Mouse (Mus musculus) neural tube, embryonic 11.5 days (tissue): ENCODE results near the gene Mis18a. TPM values are rescaled to one million over a fixed set of nuclear protein-coding genes. Genes with fewer than 3 reads are reported as not detected.

Experiments used
- ATAC-seq: fragments of 200-750 bp; cut with Nextera tagmentation; 2 replicates; pipeline ENCODE4 v1.8.0; 2017; ENCODE audit warnings: moderate number of reproducible peaks, mild to moderate bottlenecking, moderate TSS enrichment, moderate library complexity; ENCODE audit not compliant: insufficient read depth, low FRiP score, low TSS enrichment
- DNase-seq: peaks from one replicate; pipeline ENCODE4 v3.0.0-alpha.2; 2015; ENCODE audit warnings: low spot score
- H3K27ac ChIP-seq: fragments of 300-500 bp; sonication (generic); 2 replicates; pipeline ENCODE4 v1.5.1; 2014; ENCODE audit warnings: low read depth, mild to moderate bottlenecking, low read length
- H3K27me3 ChIP-seq: fragments of 300-500 bp; sonication (generic); 2 replicates; pipeline ENCODE4 v1.6.1; 2014; ENCODE audit warnings: mild to moderate bottlenecking, low read length, mixed read lengths; ENCODE audit not compliant: control insufficient read depth, insufficient read depth
- H3K36me3 ChIP-seq: fragments of 300-500 bp; sonication (generic); 2 replicates; pipeline ENCODE4 v1.6.1; 2014; ENCODE audit warnings: mild to moderate bottlenecking, low read length, moderate library complexity, mixed read lengths; ENCODE audit not compliant: control insufficient read depth, insufficient read depth
- H3K4me1 ChIP-seq: fragments of 300-500 bp; sonication (generic); 2 replicates; pipeline ENCODE4 v1.6.1; 2014; ENCODE audit warnings: low read length, mixed read lengths; ENCODE audit not compliant: control insufficient read depth, insufficient read depth
- H3K4me2 ChIP-seq: fragments of 300-500 bp; sonication (generic); 2 replicates; pipeline ENCODE4 v1.6.1; 2014; ENCODE audit warnings: low read depth, mild to moderate bottlenecking, moderate library complexity
- H3K4me3 ChIP-seq: fragments of 300-500 bp; sonication (generic); 2 replicates; pipeline ENCODE4 v1.5.1; 2014; ENCODE audit warnings: low read depth, low read length
- H3K9ac ChIP-seq: fragments of 300-500 bp; sonication (generic); 2 replicates; pipeline ENCODE4 v1.6.1; 2014; ENCODE audit warnings: mild to moderate bottlenecking, low read length
- H3K9me3 ChIP-seq: fragments of 300-500 bp; sonication (generic); 2 replicates; pipeline ENCODE4 v1.6.1; 2016; ENCODE audit warnings: low read length; ENCODE audit not compliant: control insufficient read depth
- WGBS: fragments of 180-500 bp; shearing (Covaris S2); extraction: QIAGEN DNeasy Blood & Tissue Kit; methylation state at CpG from one replicate; pipeline ENCODE4 v1.1.7; 2014; 5-methylcytosine and 5-hydroxymethylcytosine counted together
- polyA plus RNA-seq: library from polyadenylated mRNA; unstranded; fragments of >200 nt; fragmentation: Nextera tagmentation; extraction: Ambion mirVana; gene quantifications from 2 replicates; pipeline ENCODE4 v1.2.1, GENCODE M21; 2014

The Mis18a gene
- polyA plus RNA-seq: 63.6 TPM in 2 replicates

DNA sequence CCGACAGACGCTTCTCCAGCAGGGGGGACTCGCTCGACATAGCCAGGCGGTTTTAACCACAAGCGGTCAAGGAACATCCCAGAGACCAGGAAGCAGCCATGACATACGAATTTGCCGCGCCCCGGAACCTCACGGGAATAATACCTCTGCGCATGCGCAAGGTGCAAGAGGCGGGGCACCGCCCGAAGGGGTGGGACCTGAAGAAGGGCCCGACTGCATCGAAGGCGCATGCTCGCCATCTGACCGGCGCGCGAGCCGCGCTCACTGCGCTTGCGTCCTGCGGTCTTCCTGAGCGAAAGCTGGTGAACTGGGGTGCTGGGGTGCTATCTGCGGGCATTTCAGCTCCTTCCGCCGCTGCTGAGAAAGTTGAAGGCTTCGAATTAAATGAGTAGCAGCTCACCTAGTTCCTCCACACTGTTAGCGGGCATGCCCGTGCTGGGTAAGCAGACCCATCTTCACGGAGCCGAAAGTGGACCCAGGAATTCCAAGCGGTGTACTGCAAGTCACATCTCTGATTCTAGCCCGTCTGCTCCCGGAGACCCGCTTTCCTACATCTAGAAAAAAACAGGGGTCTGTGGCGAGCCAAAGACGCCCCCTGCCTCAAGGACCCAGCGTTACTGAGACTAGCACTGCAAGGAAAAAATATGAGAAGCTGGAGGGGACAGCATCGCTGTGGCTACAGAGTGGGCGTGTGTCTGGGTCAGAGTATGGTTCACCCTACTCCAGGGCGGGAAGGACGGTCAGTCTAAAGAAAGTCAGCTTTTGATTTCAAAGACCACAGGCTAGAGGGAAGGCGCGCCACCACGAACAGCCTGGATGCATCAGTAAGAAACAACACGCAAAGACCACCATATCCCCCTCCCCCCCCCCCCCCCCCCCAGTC, at the start of gene Mis18a:
Mis18a (minus strand) TSS at position 172 of the 883 bp plus-strand sequence.
- H3K27ac ChIP-seq: peak within 1 kb of the TSS; percentile 51; the same call in 1 of the 2 replicates
- peak within 1 kb of the TSS; percentile 79 for H3K9ac ChIP-seq
- peak within 1 kb of the TSS; percentile 77 for H3K4me3 ChIP-seq
- H3K4me2 ChIP-seq: peak within 1 kb of the TSS; percentile 97
- peak; percentile 98 for DNase-seq
- no peaks in the 10 kb centered on the region; the same call in 1 of the 2 replicates for H3K36me3 ChIP-seq
- WGBS: 3% methylated on average over 53 of the region's 53 CpGs
- peaks cover 6% of the 10 kb centered on the region for H3K4me1 ChIP-seq
- no peaks in the 10 kb centered on the region for H3K9me3 ChIP-seq
- peak; percentile 93 for ATAC-seq
- no peaks in the 10 kb centered on the region for H3K27me3 ChIP-seq

DNA sequence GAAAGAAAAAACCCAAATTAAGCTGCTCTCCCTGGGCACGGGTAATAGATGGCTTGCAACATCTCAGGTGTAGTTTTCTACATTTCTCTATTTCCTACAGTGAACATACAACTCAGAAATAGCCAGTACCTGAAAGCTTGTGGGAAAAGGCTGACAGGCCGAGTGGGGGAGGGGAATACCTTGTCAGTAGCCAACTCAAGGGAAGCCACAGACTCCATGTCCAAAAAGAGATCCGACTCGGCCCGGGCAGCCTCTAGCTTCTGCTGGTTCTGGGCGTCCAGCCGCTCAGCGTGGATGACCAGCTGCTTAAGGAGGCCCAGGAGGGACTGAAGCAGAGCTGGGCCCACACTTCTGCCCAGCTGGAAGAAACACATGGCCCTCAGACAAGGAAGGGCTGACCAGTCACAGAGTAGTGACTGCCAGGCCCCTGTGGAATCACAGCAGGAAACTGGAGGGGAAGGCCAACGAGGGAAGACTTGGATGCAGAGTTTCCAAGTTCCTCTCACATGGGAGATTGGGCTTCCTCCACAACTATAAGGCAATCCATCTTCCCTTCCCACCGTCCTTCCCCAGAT, 48.8 kb upstream of the Mis18a start:
- Histone ChIP-seq H3K9me3 (no peaks in the 10 kb centered on the region), H3K36me3 (peaks cover 16% of the 10 kb centered on the region), H3K27me3 (no peaks in the 10 kb centered on the region), H3K9ac (no peak overlapping the region), H3K4me3 (no peak overlapping the region), H3K4me1 (no peaks in the 10 kb centered on the region), H3K4me2 (no peak overlapping the region), H3K27ac (no peak overlapping the region)
- DNase-seq (no peak), ATAC-seq (no peak)
- WGBS: 85% methylated on average over 10 of the region's 10 CpGs

DNA sequence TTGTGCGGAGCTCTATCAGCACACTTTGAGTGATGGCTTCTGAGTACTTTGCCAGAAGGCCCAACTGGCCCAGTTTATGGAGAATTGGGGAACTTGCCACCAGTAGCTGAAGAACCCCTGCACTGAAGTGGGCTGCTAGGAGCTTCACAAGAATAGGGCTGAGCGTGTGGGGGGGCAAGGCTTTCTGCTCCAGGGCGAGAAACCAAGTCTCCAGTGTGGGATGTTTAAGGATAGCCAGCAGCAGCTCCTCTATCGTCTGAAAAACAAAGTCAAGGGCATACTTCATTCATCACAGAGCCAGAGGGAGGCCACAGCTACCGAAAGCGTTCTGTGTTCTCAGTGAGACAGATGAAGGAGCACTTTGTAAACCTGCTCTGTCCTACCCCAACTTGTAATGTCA, 47.4 kb upstream of the Mis18a start:
- peaks cover 17% of the 10 kb centered on the region for H3K36me3 ChIP-seq
- DNase-seq: no peak
- H3K9me3 ChIP-seq: no peaks in the 10 kb centered on the region
- ATAC-seq: no peak
- H3K4me1 ChIP-seq: no peaks in the 10 kb centered on the region
- no peaks in the 10 kb centered on the region for H3K27me3 ChIP-seq
- 86% methylated on average over 6 of the region's 6 CpGs for WGBS
- no peak overlapping the region for H3K4me3 ChIP-seq
- no peak overlapping the region for H3K4me2 ChIP-seq
- no peak overlapping the region for H3K27ac ChIP-seq
- no peak overlapping the region for H3K9ac ChIP-seq

GRCm38 (mm10) chr16:90774216-90774615, 47.0 kb upstream of the Mis18a start:
- H3K27ac ChIP-seq: no peak overlapping the region
- no peak for DNase-seq

DNA sequence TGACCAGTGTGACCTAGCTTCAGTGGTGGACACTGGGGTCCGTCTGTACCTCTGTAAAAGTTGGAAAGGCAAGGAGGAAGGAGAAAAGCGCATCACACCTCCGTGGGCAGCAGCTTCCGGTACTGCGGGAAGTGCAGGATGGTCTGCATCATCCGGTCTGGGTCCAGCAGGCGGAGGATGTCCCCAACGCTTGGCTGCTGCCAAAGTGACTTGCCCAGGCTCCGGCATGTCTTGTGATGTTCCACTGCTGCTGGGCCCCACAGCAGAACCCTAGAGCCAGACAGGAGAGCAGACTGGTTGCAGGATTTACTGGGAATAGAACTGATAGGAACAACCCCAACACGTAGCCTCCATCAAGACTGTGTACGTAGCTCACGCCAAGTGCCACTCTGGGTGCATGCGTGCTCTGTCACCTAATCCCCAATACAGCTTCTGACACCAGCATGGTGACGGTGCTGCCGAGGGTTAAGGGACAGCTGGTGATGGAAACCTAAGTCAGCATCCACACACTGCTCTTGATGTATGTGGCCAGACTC, 39.8 kb upstream of the Mis18a start:
- H3K27ac ChIP-seq: no peak overlapping the region
- peaks cover 12% of the 10 kb centered on the region for H3K36me3 ChIP-seq
- no peaks in the 10 kb centered on the region for H3K4me1 ChIP-seq
- DNase-seq (no peak), ATAC-seq (no peak)
- H3K27me3 ChIP-seq: no peaks in the 10 kb centered on the region
- H3K9ac ChIP-seq: no peak overlapping the region
- no peaks in the 10 kb centered on the region for H3K9me3 ChIP-seq
- H3K4me2 ChIP-seq: no peak overlapping the region
- no peak overlapping the region for H3K4me3 ChIP-seq
- WGBS: 94% methylated on average over 15 of the region's 15 CpGs

More at GRCm38 (mm10) chr16:90774216-90774615, 47.0 kb upstream of the Mis18a start:
- no peak for ATAC-seq
- Histone ChIP-seq H3K4me2 (no peak overlapping the region), H3K36me3 (peaks cover 17% of the 10 kb centered on the region), H3K27me3 (no peaks in the 10 kb centered on the region), H3K4me3 (no peak overlapping the region), H3K9ac (no peak overlapping the region), H3K9me3 (no peaks in the 10 kb centered on the region), H3K4me1 (no peaks in the 10 kb centered on the region)
- 95% methylated on average over 12 of the region's 12 CpGs for WGBS

GRCm38 (mm10) chr16:90765195-90765877, 38.1 kb upstream of the Mis18a start:
- H3K36me3 ChIP-seq: peaks cover 11% of the 10 kb centered on the region
- DNase-seq: no peak
- H3K4me3 ChIP-seq: no peak overlapping the region
- H3K27ac ChIP-seq: no peak overlapping the region
- no peaks in the 10 kb centered on the region for H3K4me1 ChIP-seq
- no peak overlapping the region for H3K4me2 ChIP-seq
- H3K9me3 ChIP-seq: no peaks in the 10 kb centered on the region
- 88% methylated on average over 9 of the region's 9 CpGs for WGBS
- ATAC-seq: no peak
- no peak overlapping the region for H3K9ac ChIP-seq
- H3K27me3 ChIP-seq: no peaks in the 10 kb centered on the region

- WGBS: 88% methylated on average over 4 of the region's 4 CpGs
- no peaks in the 10 kb centered on the region for H3K27me3 ChIP-seq
- H3K27ac ChIP-seq: no peak overlapping the region
- no peak overlapping the region for H3K4me3 ChIP-seq
- DNase-seq: no peak
- no peaks in the 10 kb centered on the region for H3K9me3 ChIP-seq
- no peak for ATAC-seq
- H3K4me1 ChIP-seq: no peaks in the 10 kb centered on the region
- H3K4me2 ChIP-seq: no peak overlapping the region
- H3K9ac ChIP-seq: no peak overlapping the region
- 0 out of 2 replicates have a peak, but pooled peaks cover 2% of the 10 kb centered on the region for H3K36me3 ChIP-seq
Measured at GRCm38 (mm10) chr16:90760515-90760914, 33.3 kb upstream of the Mis18a start.

DNA sequence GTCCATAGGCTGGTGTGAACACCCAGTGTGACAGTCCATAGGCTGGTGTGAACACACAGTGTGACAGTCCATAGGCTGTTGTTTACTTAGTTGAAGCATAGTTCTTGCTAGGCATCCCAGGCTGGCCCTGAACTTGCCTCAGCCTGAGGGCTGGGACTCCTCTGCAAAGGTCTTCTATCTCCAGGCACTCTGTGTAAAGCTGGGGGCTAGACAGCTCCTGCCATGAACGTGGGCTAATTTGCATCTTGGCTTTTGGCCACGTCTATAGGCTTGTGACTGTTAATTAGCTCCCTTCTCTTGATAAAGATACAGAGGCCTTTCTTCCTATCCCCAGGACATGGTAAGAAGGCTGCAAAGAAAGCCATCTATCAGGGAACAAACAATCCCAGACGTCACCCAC, 32.1 kb upstream of the Mis18a start:
- Histone ChIP-seq H3K36me3 (peaks cover 2% of the 10 kb centered on the region; the same call in 1 of the 2 replicates), H3K4me2 (no peak overlapping the region), H3K27me3 (no peaks in the 10 kb centered on the region), H3K9ac (no peak overlapping the region), H3K27ac (no peak overlapping the region), H3K4me1 (no peaks in the 10 kb centered on the region), H3K4me3 (no peak overlapping the region), H3K9me3 (no peaks in the 10 kb centered on the region)
- 71% methylated on average over 3 of the region's 3 CpGs for WGBS
- DNase-seq (no peak), ATAC-seq (peak; percentile 65; the same call in 1 of the 2 replicates)
